Mouse (Mus musculus): Measurements from ENCODE around the gene Mcur1.

- TF ChIP-seq CTCF (IDR thresholded peaks at IDR 0.05; ENCODE audit: low read depth) = no peak
- no peak for TF ChIP-seq EP300 (IDR thresholded peaks at IDR 0.05; ENCODE audit: low read depth)
These were observed 744 bp upstream of the Mcur1 start for GRCm38 (mm10) chr13:43560458-43561411.

All from liver, embryonic 14.5 days (tissue).